Mouse (Mus musculus): ENCODE measurements around the gene Mrpl46.

DNA sequence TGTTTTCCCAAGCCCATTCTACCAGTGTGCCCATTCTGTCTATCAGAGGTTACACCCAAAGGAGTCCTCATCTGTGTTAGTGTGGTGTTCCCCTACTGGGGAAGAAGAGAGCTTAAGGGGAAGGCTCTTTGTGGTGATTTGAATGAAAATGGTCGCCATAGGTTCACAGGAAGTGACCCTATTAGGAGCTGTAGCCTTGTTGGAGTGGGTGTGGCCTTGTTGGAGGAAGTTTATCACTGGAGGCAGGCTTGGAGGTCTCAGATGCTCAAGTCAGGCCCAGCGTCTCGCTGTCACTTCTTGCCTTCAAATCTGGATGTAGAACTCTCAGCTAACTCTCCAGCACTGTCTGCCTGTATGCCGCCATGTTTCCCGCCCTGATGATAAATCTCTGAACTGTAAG, 12.4 kb downstream of the Mrpl46 start:
- no peak for TF ChIP-seq CTCF (IDR thresholded peaks at IDR 0.05; ENCODE audit: borderline replicate concordance, insufficient read depth, low read depth, low read length)
- no peak for TF ChIP-seq POLR2A (IDR thresholded peaks at IDR 0.05; ENCODE audit: borderline replicate concordance, insufficient read depth, low read length)

Data from cerebellum, adult 2 months (tissue).